Mouse (Mus musculus) kidney, postnatal 4 days (tissue): ENCODE results near the gene Col4a6.
A peak's percentile ranks its signal among the peaks of the same experiment; 100 is the strongest.

Experiments
- DNase-seq, 2 experiments: peaks; one replicate each; pipeline ENCODE4 v3.0.0; 2021; ENCODE audit warnings: mixed read lengths in 2 of 2

Col4a6 gene

GRCm38 (mm10) chrX:141473470-141474302, at the start of gene Col4a6:
Col4a6 (minus strand) TSS chrX:141474076.
- DNase-seq, result peak; percentile 29 to 45

- no peak for DNase-seq
These were observed 29.2 kb upstream of the Col4a6 start for GRCm38 (mm10) chrX:141503125-141503524.

GRCm38 (mm10) chrX:141494545-141494944, 20.7 kb upstream of the Col4a6 start:
- DNase-seq, result no peak

GRCm38 (mm10) chrX:141475566-141476327, 1.9 kb upstream of the Col4a6 start:
- peak; percentile 18 to 54 for DNase-seq

GRCm38 (mm10) chrX:141475110-141475509, 1.2 kb upstream of the Col4a6 start, which contains the start of gene Col4a5:
Col4a5 (plus strand) TSS chrX:141475385.
- DNase-seq, result peak; percentile 78 to 89

GRCm38 (mm10) chrX:141447936-141448335, 25.9 kb downstream of the Col4a6 start:
- no peak for DNase-seq

- DNase-seq, result no peak
These were observed 34.5 kb downstream of the Col4a6 start for GRCm38 (mm10) chrX:141439423-141439822.

- no peak for DNase-seq
These were observed 37.1 kb downstream of the Col4a6 start for GRCm38 (mm10) chrX:141436780-141437179.

GRCm38 (mm10) chrX:141415318-141415717, 58.6 kb downstream of the Col4a6 start:
- peak; percentile 4 to 15 for DNase-seq

GRCm38 (mm10) chrX:141396243-141396642, 77.6 kb downstream of the Col4a6 start:
- DNase-seq, result peak in 1 of 2 experiments; percentile 3

GRCm38 (mm10) chrX:141385399-141386105, 88.3 kb downstream of the Col4a6 start:
- no peak for DNase-seq

GRCm38 (mm10) chrX:141384632-141385031, 89.2 kb downstream of the Col4a6 start:
- DNase-seq, result no peak

GRCm38 (mm10) chrX:141370276-141370675, 103.6 kb downstream of the Col4a6 start:
- no peak for DNase-seq

- DNase-seq, result no peak
These were observed 110.5 kb downstream of the Col4a6 start for GRCm38 (mm10) chrX:141363331-141363730.

GRCm38 (mm10) chrX:141341417-141341816, 132.5 kb downstream of the Col4a6 start:
- no peak for DNase-seq

- no peak for DNase-seq
These were observed 145.8 kb downstream of the Col4a6 start for GRCm38 (mm10) chrX:141328044-141328443.

- DNase-seq, result peak; percentile 4 to 6
These were observed 149.7 kb downstream of the Col4a6 start for GRCm38 (mm10) chrX:141324201-141324600.

GRCm38 (mm10) chrX:141316217-141316616, 157.7 kb downstream of the Col4a6 start:
- DNase-seq, result no peak

GRCm38 (mm10) chrX:141315795-141316194, 158.1 kb downstream of the Col4a6 start:
- DNase-seq, result peak in 1 of 2 experiments; percentile 6

GRCm38 (mm10) chrX:141292702-141293462, 181.0 kb downstream of the Col4a6 start:
- DNase-seq, result peak in 1 of 2 experiments; percentile 4

- DNase-seq, result no peak
These were observed 197.5 kb downstream of the Col4a6 start for GRCm38 (mm10) chrX:141276397-141276796.

- DNase-seq, result no peak
These were observed 207.9 kb downstream of the Col4a6 start for GRCm38 (mm10) chrX:141265986-141266385.
